Mouse (Mus musculus): Measurements from ENCODE around the gene Snap25. TPM values are rescaled to one million over a fixed set of nuclear protein-coding genes. Genes with fewer than 3 reads are reported as not detected.

Snap25 gene
- polyA plus RNA-seq, 1 experiment from 2014 or later: 192 TPM

DNA sequence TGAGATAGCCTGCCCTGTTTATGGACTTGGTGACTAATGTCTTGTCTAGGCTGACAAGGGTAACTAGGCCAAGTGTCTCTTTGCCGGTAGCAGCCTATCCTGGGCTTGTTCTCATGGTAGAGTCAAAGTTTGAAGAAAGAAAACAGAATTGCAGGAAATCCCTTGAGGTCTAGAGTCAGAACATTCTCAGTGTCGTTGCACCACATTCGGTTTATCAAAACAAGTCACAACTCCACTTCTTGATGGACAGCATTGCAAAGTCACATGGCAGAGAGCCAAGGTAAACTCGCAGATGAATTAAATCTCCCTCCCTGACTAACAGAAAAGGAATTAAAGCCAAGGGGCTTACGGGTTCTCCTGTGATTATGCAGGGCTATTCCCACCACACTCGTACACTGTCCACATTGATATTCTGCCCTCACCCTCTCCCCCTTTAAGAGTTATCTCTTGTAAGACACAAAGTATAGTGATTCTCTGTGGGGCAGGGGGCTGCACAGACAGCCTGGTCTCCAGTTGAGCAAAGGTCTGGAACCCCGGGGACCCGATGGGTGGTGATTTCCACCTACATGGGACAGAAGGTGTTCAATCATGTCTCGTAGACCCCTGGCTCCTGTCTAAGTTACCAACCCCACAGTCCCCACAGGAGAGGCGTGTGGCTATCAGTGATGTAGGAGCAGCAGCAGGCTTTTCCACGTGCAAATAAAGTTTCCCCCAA lies 30.9 kb upstream of the Snap25 start:
- H3K27ac ChIP-seq (replicated peaks): no peak overlapping the region
- peaks cover 20% of the 10 kb centered on the region for H3K4me1 ChIP-seq (replicated peaks)
- H3K27me3 ChIP-seq: peaks cover 5% of the 10 kb centered on the region; the same call in 1 of the 2 replicates
- ATAC-seq (ENCODE audit: low read depth): no peak
- no peak overlapping the region for H3K4me2 ChIP-seq
- H3K36me3 ChIP-seq: no peaks in the 10 kb centered on the region
- H3K9me3 ChIP-seq: no peaks in the 10 kb centered on the region
- WGBS: 66% methylated on average over 11 of the region's 11 CpGs
- H3K9ac ChIP-seq: no peak overlapping the region
- H3K4me3 ChIP-seq: no peak overlapping the region

DNA sequence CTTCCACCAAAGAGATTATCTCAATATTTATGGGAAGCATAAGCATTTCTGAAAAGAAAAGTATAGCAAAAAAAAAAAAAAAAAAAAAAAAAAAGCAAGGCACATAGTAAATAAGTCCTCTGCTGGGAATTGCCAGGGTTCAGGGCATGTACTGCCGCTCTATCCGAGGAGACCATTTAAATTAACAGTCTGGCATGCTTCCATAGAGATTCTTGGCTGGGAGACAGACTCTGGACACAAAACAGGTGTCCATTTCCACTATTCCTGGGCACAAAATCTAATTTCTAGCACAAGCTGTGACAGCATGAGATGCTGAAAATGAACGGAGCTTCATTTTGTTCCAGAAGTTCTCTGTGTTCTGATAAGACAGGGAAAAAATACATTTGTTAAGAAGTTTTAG lies 27.1 kb upstream of the Snap25 start:
- Histone ChIP-seq H3K27me3 (no peaks in the 10 kb centered on the region), H3K9me3 (no peaks in the 10 kb centered on the region), H3K4me1 (replicated peaks) (no peaks in the 10 kb centered on the region), H3K36me3 (no peaks in the 10 kb centered on the region), H3K27ac (replicated peaks) (no peak overlapping the region), H3K4me3 (no peak overlapping the region), H3K9ac (no peak overlapping the region), H3K4me2 (no peak overlapping the region)
- no peak for ATAC-seq (ENCODE audit: low read depth)
- 63% methylated on average over 3 of the region's 3 CpGs for WGBS

- Histone ChIP-seq H3K9me3 (no peaks in the 10 kb centered on the region), H3K4me1 (replicated peaks) (no peaks in the 10 kb centered on the region), H3K4me2 (no peak overlapping the region), H3K36me3 (no peaks in the 10 kb centered on the region), H3K9ac (no peak overlapping the region), H3K27ac (replicated peaks) (no peak overlapping the region), H3K4me3 (no peak overlapping the region), H3K27me3 (no peaks in the 10 kb centered on the region)
- no peak for ATAC-seq (ENCODE audit: low read depth)
- WGBS: 85% methylated on average over 4 of the region's 4 CpGs
These were observed 25.9 kb upstream of the Snap25 start for GRCm38 (mm10) chr2:136687316-136687715.

GRCm38 (mm10) chr2:136689476-136689875 lies 23.8 kb upstream of the Snap25 start:
- no peak for ATAC-seq (ENCODE audit: low read depth)
- H3K4me3 ChIP-seq: no peak overlapping the region
- 77% methylated on average over 4 of the region's 4 CpGs for WGBS

GRCm38 (mm10) chr2:136691681-136692080 lies 21.6 kb upstream of the Snap25 start:
- no peak overlapping the region for H3K9ac ChIP-seq
- no peaks in the 10 kb centered on the region for H3K27me3 ChIP-seq
- no peak overlapping the region for H3K27ac ChIP-seq (replicated peaks)
- H3K4me3 ChIP-seq: no peak overlapping the region
- no peak overlapping the region for H3K4me2 ChIP-seq
- WGBS: 90% methylated on average over 1 of the region's 1 CpGs
- ATAC-seq (ENCODE audit: low read depth): no peak
- no peaks in the 10 kb centered on the region for H3K36me3 ChIP-seq
- H3K4me1 ChIP-seq (replicated peaks): no peaks in the 10 kb centered on the region
- no peaks in the 10 kb centered on the region for H3K9me3 ChIP-seq

More at GRCm38 (mm10) chr2:136689476-136689875, 23.8 kb upstream of the Snap25 start:
- H3K27me3 ChIP-seq: no peaks in the 10 kb centered on the region
- no peaks in the 10 kb centered on the region for H3K9me3 ChIP-seq
- H3K36me3 ChIP-seq: no peaks in the 10 kb centered on the region
- no peak overlapping the region for H3K9ac ChIP-seq
- H3K4me2 ChIP-seq: no peak overlapping the region
- H3K27ac ChIP-seq (replicated peaks): no peak overlapping the region
- H3K4me1 ChIP-seq (replicated peaks): no peaks in the 10 kb centered on the region

GRCm38 (mm10) chr2:136699429-136700227 lies 13.6 kb upstream of the Snap25 start:
- Histone ChIP-seq H3K27me3 (no peaks in the 10 kb centered on the region), H3K36me3 (no peaks in the 10 kb centered on the region), H3K4me3 (no peak overlapping the region), H3K4me1 (replicated peaks) (no peaks in the 10 kb centered on the region), H3K9ac (no peak overlapping the region), H3K4me2 (no peak overlapping the region), H3K9me3 (no peaks in the 10 kb centered on the region), H3K27ac (replicated peaks) (no peak overlapping the region)
- 76% methylated on average over 3 of the region's 3 CpGs for WGBS
- no peak for ATAC-seq (ENCODE audit: low read depth)

GRCm38 (mm10) chr2:136703376-136703775 lies 9.9 kb upstream of the Snap25 start:
- Histone ChIP-seq H3K4me3 (no peak overlapping the region), H3K9ac (no peak overlapping the region), H3K9me3 (no peaks in the 10 kb centered on the region), H3K27ac (replicated peaks) (no peak overlapping the region), H3K27me3 (no peaks in the 10 kb centered on the region), H3K4me2 (no peak overlapping the region), H3K4me1 (replicated peaks) (no peaks in the 10 kb centered on the region), H3K36me3 (no peaks in the 10 kb centered on the region)
- 64% methylated on average over 2 of the region's 2 CpGs for WGBS
- no peak for ATAC-seq (ENCODE audit: low read depth)

GRCm38 (mm10) chr2:136711155-136711554 lies 2.1 kb upstream of the Snap25 start:
- H3K9me3 ChIP-seq: no peaks in the 10 kb centered on the region
- H3K27ac ChIP-seq (replicated peaks): 0 out of 2 replicates have a peak overlapping the region, but pooled peaks have one; percentile 92
- H3K36me3 ChIP-seq: no peaks in the 10 kb centered on the region
- peak overlapping the region; percentile 68 for H3K4me2 ChIP-seq
- H3K9ac ChIP-seq: peak overlapping the region; percentile 81; the same call in 1 of the 2 replicates
- no peaks in the 10 kb centered on the region for H3K27me3 ChIP-seq
- peaks cover 31% of the 10 kb centered on the region for H3K4me1 ChIP-seq (replicated peaks)
- 40% methylated on average over 3 of the region's 3 CpGs for WGBS
- no peak overlapping the region for H3K4me3 ChIP-seq
- ATAC-seq (ENCODE audit: low read depth): no peak

GRCm38 (mm10) chr2:136711746-136712440 lies 1.4 kb upstream of the Snap25 start:
- Histone ChIP-seq H3K27ac (replicated peaks) (peak overlapping the region; percentile 92), H3K4me3 (peak overlapping the region; percentile 60), H3K9ac (peak overlapping the region; percentile 81), H3K36me3 (no peaks in the 10 kb centered on the region), H3K4me1 (replicated peaks) (peaks cover 34% of the 10 kb centered on the region), H3K4me2 (peak overlapping the region; percentile 68), H3K27me3 (no peaks in the 10 kb centered on the region), H3K9me3 (no peaks in the 10 kb centered on the region)
- 0 out of 2 replicates have a peak, but pooled peaks have one; percentile 17 for ATAC-seq (ENCODE audit: low read depth)
- WGBS: 3% methylated on average over 24 of the region's 28 CpGs

DNA sequence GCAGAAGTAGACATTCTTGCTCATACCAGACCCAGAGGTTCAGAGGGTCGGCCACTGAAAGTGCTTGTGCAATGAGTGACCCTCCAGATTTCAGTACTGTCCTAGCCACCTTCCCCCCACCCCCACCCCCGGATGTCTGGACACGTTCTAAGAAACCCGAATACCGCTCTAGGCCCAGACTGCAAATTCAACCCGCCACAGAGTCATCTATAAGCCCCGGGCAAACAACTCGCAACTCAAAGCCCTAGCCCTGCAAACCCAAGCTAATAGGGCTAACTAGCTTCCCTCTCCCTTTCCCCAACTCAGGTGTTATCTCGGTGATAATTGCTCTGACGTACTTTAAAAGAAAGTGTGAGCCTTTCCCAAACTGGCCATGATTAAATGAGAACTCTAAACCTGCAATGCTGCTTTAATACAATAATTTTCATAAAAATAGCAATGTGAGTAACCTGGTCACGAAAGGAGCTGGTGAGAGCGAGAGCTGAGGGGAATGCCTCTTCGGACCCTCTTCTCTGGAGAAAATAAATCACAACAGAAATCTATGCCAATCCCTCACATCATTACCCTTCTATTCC lies 725 bp upstream of the Snap25 start:
- Histone ChIP-seq H3K36me3 (no peaks in the 10 kb centered on the region), H3K9ac (peak overlapping the region; percentile 81), H3K27ac (replicated peaks) (peak overlapping the region; percentile 92), H3K9me3 (no peaks in the 10 kb centered on the region), H3K4me3 (peak overlapping the region; percentile 60), H3K27me3 (no peaks in the 10 kb centered on the region), H3K4me1 (replicated peaks) (peaks cover 39% of the 10 kb centered on the region), H3K4me2 (peak overlapping the region; percentile 68)
- ATAC-seq (ENCODE audit: low read depth): peak; percentile 15
- 2% methylated on average over 13 of the region's 13 CpGs for WGBS

DNA sequence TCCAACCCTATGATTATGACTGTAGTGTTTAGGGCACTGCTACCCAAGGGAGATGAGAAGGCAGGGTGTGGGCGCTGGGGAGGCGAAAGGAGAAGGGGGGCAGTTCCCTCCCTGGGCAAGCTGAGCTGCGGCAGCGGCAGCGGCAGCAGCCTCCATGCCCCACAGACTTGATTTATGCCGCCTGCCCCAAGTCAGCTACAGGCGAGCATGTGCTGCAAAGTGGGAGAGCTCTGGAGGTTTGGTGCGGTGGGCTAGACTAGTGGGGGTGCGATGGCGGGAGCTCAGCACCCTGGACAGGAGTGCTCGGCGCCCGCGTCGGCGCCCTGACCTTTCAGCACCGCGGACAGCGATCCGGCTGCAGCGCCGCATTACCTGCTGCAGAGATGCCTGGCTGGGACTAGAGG lies 757 bp downstream of the Snap25 start:
- peak overlapping the region; percentile 92 for H3K27ac ChIP-seq (replicated peaks)
- H3K9me3 ChIP-seq: no peaks in the 10 kb centered on the region
- peak; percentile 73 for ATAC-seq (ENCODE audit: low read depth)
- under 1% methylated on average over 21 of the region's 22 CpGs for WGBS
- H3K4me1 ChIP-seq (replicated peaks): peaks cover 52% of the 10 kb centered on the region
- H3K27me3 ChIP-seq: no peaks in the 10 kb centered on the region
- H3K36me3 ChIP-seq: no peaks in the 10 kb centered on the region
- H3K9ac ChIP-seq: peak overlapping the region; percentile 81
- H3K4me2 ChIP-seq: peak overlapping the region; percentile 68
- peak overlapping the region; percentile 60 for H3K4me3 ChIP-seq

All from neural tube, embryonic 13.5 days (tissue).